Mouse (Mus musculus) kidney, postnatal 25 days (tissue): ENCODE measurements around the gene Ttc28.

Experiments used
- DNase-seq, 2 experiments: peaks; one replicate each; pipeline ENCODE4 v3.0.0; 2021; ENCODE audit warnings: mixed read lengths in 2 of 2

Gene Ttc28

GRCm38 (mm10) chr5:111054848-111055428 lies 175.3 kb downstream of the Ttc28 start:
- no peak for DNase-seq

GRCm38 (mm10) chr5:111055507-111055906 lies 175.9 kb downstream of the Ttc28 start:
- no peak for DNase-seq

DNA sequence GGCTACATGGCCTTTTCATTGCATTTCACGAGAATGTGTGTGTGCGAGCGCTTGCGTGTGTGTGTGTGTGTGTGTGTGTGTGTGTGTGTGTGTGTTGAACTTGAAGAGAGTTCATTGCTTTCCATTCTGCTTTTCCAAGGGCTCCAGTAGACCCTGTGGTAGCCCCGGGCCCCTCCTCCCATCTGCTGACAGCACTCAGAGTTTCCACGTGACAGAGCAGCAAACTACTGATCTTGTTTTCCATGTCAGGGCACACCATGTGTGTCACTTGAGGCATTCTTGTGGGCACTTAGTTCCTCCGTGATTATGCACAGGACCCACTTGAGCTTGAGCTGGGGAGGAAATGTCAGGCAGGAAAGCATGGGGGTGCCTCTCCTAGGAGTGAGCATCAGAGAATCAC lies 177.5 kb downstream of the Ttc28 start:
- DNase-seq = peak; percentile 36 to 61

GRCm38 (mm10) chr5:111058401-111059139 lies 179.0 kb downstream of the Ttc28 start:
- DNase-seq = no peak

- DNase-seq = peak in 1 of 2 experiments; percentile 58
Observed at GRCm38 (mm10) chr5:111059140-111059921, 179.7 kb downstream of the Ttc28 start.

- DNase-seq = no peak
Observed at GRCm38 (mm10) chr5:111060246-111060745, 180.7 kb downstream of the Ttc28 start.

DNA sequence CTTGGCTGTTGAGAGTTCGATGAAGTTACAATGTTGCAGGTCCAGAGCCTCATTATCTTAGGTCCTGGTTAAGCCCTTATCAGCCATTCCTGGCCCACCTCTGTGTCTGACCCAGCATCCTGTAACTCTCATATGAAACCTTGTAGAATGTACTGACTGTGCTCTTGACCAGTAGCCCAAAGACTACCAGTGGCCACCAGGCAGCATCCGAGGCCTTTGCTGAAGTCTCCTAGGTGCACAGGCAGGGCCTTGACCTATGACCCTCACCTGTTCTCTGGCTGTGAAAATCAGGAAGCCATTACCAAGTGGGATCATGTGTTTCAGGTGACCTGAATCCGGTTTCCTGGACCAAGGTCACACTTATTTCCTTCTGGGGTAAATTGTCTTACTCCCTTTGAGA lies 183.6 kb downstream of the Ttc28 start:
- no peak for DNase-seq

DNA sequence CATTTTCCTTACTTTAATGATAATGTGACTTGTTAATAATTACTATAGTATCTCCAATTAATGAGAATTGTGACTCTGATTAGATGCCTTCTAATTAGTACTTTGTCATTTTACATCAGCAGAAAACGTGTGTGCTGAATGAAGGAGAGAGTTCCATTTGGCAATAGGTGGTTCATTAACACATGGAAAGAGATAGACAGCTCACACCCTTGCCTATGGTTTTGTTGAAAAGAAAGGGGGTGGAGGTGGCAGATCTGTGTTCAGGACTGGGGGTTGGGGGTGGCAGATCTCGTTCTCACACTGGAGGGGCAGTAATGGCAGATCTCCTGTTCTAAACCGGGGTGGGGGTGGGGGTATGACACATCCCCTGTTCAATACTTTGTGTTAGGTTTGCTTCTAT lies 184.4 kb downstream of the Ttc28 start:
- no peak for DNase-seq

GRCm38 (mm10) chr5:111065770-111066169 lies 186.2 kb downstream of the Ttc28 start:
- no peak for DNase-seq

DNA sequence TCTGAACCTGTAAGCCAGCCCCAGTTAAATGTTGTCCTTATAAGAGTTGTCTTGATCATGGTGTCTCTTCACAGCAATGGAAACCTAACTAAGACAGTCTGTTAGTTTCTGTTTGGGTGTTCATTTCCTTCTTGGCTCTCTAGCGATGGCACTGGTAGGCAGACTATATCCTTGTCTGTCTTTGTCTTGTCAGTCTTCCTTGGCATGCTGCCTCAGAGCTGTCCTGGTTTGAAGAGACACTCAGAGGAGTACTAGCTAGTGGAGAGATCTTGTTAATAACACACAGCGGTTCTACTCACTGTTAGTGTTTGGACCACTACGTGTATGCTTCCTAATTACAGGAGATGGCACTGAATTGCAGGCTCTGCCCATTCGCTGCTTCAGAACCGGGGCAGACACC lies 189.9 kb downstream of the Ttc28 start:
- no peak for DNase-seq

- DNase-seq = no peak
Observed at GRCm38 (mm10) chr5:111069931-111070330, 190.3 kb downstream of the Ttc28 start.

DNA sequence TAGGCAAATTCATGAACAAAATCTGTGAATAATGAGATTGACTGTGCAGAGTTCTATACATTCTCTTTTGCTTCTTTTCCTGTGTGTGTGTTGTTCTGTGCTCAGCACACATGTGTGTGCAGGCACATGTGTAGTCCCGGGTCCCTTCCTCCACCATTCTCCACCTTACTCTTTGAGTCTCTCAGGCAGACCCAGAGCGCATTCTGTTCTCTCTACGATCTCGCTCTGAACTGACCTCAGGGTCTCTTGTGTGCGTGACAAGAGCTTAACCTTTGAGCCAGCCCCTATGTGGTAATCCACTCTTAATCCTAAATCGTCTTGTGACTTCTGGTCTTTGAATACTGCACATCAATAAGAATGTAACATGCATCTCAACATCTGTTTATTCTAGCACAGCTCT lies 190.8 kb downstream of the Ttc28 start:
- no peak for DNase-seq

DNA sequence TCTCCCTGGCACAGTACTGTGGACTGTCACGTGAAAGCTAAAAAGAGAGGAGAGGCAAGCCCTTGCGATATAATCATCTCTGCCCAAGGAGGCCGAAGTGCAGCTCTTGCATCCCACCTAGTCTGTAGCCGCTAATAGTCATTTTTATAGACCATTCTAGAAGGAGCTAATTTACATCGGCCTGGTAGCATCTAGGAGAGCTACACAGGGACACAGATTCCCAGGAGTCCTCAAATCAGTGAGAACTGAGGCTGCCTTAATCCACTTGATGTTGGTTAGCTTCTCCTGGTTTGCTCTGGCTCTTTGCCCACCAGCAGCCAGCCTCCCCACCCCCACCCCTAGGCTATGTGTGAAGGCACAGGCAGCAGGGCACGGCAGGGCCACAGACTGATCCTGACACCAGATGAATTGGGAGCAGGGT lies 193.7 kb downstream of the Ttc28 start:
- DNase-seq = peak in 1 of 2 experiments; percentile 27

DNA sequence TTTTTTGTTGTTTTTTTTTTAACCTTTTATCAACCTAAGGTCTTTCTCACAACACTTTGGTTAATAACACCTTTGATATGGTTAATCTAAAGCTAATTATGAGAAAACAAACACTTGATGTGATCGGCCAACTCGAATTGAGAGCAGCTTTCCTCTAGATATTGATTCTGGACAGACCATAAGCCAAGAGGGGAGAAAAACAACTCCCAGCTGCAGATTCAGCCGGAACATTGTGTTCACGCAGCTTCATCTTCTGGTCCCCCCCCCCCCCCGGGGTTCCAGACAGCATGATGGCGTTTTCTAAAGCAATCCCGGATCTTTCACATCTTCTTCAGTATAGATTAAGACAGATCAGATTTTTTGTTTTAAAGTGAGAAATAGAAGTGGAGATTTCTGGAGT lies 194.4 kb downstream of the Ttc28 start:
- no peak for DNase-seq

- no peak for DNase-seq
Observed at GRCm38 (mm10) chr5:111075841-111076240, 196.2 kb downstream of the Ttc28 start.

GRCm38 (mm10) chr5:111077261-111077660 lies 197.7 kb downstream of the Ttc28 start:
- no peak for DNase-seq

DNA sequence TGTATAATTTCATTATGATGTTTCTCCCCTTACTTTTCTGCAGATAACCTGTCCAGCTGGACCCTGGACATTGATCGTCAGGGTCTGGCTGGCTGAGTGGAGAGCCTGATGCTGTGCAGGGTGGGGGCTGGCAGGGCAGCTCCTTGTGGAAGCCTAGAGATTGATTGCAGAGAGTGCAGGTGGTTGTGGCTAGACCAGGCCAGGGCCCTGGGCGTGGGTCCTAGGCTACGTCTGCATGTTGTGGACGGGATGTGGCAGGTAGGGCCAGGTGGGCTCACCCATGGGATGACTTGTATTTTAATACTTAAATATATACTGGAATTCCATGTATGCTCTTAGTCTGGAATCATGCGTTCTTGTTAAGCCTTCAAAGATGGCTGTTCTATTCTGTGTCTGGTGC lies 201.0 kb downstream of the Ttc28 start:
- no peak for DNase-seq

- no peak for DNase-seq
Observed at GRCm38 (mm10) chr5:111085849-111086248, 206.2 kb downstream of the Ttc28 start.

DNA sequence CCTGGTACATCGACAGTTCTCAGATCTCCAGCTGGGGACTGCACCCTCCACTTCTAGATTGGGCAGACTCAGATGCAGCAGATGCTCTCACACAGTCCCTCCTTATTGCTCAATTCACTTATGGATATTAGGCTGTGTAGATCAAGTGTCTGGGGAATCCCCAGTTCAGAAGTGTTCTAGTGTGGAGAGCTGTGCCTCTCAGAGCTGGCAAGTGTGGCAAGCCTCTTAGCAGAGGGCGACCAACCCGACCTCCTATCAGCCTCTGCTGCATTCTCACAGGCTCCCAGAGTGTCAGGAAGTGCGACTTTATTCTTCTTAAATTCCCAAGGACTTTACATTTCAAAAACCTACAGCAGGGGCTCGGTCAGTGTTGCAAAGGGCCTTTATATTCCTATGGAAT lies 217.1 kb downstream of the Ttc28 start:
- no peak for DNase-seq

- DNase-seq = peak; percentile 40 to 43
Observed at GRCm38 (mm10) chr5:111097233-111098160, 217.9 kb downstream of the Ttc28 start.

- DNase-seq = peak; percentile 46 to 68
Observed at GRCm38 (mm10) chr5:111098516-111099274, 219.1 kb downstream of the Ttc28 start.

DNA sequence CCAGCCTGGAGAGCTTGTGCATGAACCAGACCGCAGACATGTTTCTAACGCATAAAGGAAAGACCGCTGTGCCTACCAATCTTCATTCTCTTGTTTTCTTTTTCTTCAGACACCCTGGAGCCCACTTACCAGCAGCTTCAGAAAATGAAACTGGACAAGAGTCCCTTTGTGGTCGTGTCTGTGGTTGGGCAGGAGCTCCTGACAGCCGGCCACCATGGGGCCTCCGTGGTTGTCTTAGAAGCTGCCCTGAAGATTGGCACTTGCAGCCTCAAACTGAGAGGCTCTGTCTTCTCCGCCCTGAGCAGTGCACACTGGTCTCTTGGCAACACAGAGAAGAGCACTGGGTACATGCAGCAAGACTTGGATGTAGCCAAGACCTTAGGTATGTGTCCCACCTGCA lies 221.0 kb downstream of the Ttc28 start:
- no peak for DNase-seq
